In genomic region chr10:128335582-128335981, GRCm38 (mm10) we compare ENCODE assay signal across 8 mouse cellular contexts. TPM values are rescaled to one million over a fixed set of nuclear protein-coding genes. Genes with fewer than 3 reads are reported as not detected.
DNase-seq lines count a peak whose midpoint lies in the region; ATAC-seq and TF ChIP-seq lines count a peak whose summit lies in the region.

No protein-coding gene starts in this region.

- H3K4me1 ChIP-seq in forebrain, embryonic 14.5 days (ENCODE audit: control insufficient read depth, insufficient read depth, low read length): peaks cover 10% of the 10 kb centered on the region
- H3K4me1 ChIP-seq in forebrain, embryonic 16.5 days (replicated peaks; ENCODE audit: control insufficient read depth, insufficient read depth, low read length): peaks cover 23% of the 10 kb centered on the region
- H3K4me1 ChIP-seq in G1E (ENCODE audit: insufficient read depth, low read depth, low read length): peaks cover 60% of the 10 kb centered on the region
- peaks cover 3% of the 10 kb centered on the region; the same call in 1 of the 2 replicates for H3K4me1 ChIP-seq in cerebellum, adult 2 months (ENCODE audit: control insufficient read depth, insufficient read depth, low read length)

- H3K9me3 ChIP-seq in forebrain, embryonic 14.5 days (replicated peaks; ENCODE audit: control insufficient read depth, low read length): no peaks in the 10 kb centered on the region
- H3K9me3 ChIP-seq in forebrain, embryonic 16.5 days (ENCODE audit: control insufficient read depth, low read length): no peaks in the 10 kb centered on the region
- no peaks in the 10 kb centered on the region for H3K9me3 ChIP-seq in G1E (replicated peaks)

- peak; percentile 84 for TF ChIP-seq CTCF in G1E (IDR thresholded peaks at IDR 0.05; ENCODE audit: low read depth, low read length)
- peak; percentile 76; the same call in 1 of the 2 replicates for TF ChIP-seq CTCF in cerebellum, adult 2 months (IDR thresholded peaks at IDR 0.05; ENCODE audit: borderline replicate concordance, insufficient read depth, low read depth, low read length)

- TF ChIP-seq POLR2A in cerebellum, adult 2 months (IDR thresholded peaks at IDR 0.05; ENCODE audit: borderline replicate concordance, insufficient read depth, low read length): no peak

- WGBS in forebrain, embryonic 14.5 days: 0% methylated on average over 4 of the region's 4 CpGs
- 3% methylated on average over 4 of the region's 4 CpGs for WGBS in forebrain, embryonic 16.5 days
- WGBS in cerebellum, adult 2 months: 1% methylated on average over 4 of the region's 4 CpGs

- peaks cover 5% of the 10 kb centered on the region for H3K36me3 ChIP-seq in forebrain, embryonic 14.5 days (ENCODE audit: control insufficient read depth, insufficient read depth, low read length)
- no peaks in the 10 kb centered on the region for H3K36me3 ChIP-seq in forebrain, embryonic 16.5 days (ENCODE audit: control insufficient read depth, insufficient read depth)
- H3K36me3 ChIP-seq in G1E (replicated peaks): peaks cover 15% of the 10 kb centered on the region

- H3K27me3 ChIP-seq in forebrain, embryonic 14.5 days (replicated peaks; ENCODE audit: control insufficient read depth, insufficient read depth, low read length): no peaks in the 10 kb centered on the region
- no peaks in the 10 kb centered on the region for H3K27me3 ChIP-seq in forebrain, embryonic 16.5 days (replicated peaks; ENCODE audit: control insufficient read depth, insufficient read depth, low read length)
- no peaks in the 10 kb centered on the region for H3K27me3 ChIP-seq in G1E (ENCODE audit: insufficient read depth, low read length)
- no peaks in the 10 kb centered on the region for H3K27me3 ChIP-seq in cerebellum, adult 2 months (ENCODE audit: control insufficient read depth, insufficient read depth, low read length)

- H3K4me3 ChIP-seq in forebrain, embryonic 14.5 days (ENCODE audit: low read depth, low read length): no peak overlapping the region
- no peak overlapping the region for H3K4me3 ChIP-seq in forebrain, embryonic 16.5 days (replicated peaks; ENCODE audit: low read length)
- no peak overlapping the region for H3K4me3 ChIP-seq in G1E (ENCODE audit: low read depth, low read length)
- no peak overlapping the region for H3K4me3 ChIP-seq in cerebellum, adult 2 months (replicated peaks; ENCODE audit: insufficient read depth, low read depth, low read length)

- no peak overlapping the region for H3K4me2 ChIP-seq in forebrain, embryonic 14.5 days (ENCODE audit: low read length)
- no peak overlapping the region for H3K4me2 ChIP-seq in forebrain, embryonic 16.5 days (ENCODE audit: low read length)

- peak; percentile 78 for DNase-seq in forebrain, embryonic 14.5 days (ENCODE audit: low spot score)
- DNase-seq in G1E (ENCODE audit: low spot score): no peak
- DNase-seq in cerebellum, adult 2 months: peak; percentile 67 to 78
- DNase-seq in gastrocnemius, postnatal 25 days: peak; percentile 47
- DNase-seq in kidney, postnatal 25 days: peak; percentile 79 to 92
- DNase-seq in lung, postnatal 25 days (ENCODE audit: low spot score): peak; percentile 85
- peak; percentile 77 to 86 for DNase-seq in spleen, postnatal 14 days (ENCODE audit: low spot score in 2 of 2)

- H3K27ac ChIP-seq in forebrain, embryonic 14.5 days (ENCODE audit: low read depth, low read length): no peak overlapping the region
- H3K27ac ChIP-seq in forebrain, embryonic 16.5 days (ENCODE audit: low read length): no peak overlapping the region
- no peak overlapping the region for H3K27ac ChIP-seq in cerebellum, adult 2 months (ENCODE audit: insufficient read depth, low read length)

- no peak for ATAC-seq in forebrain, embryonic 14.5 days
- no peak for ATAC-seq in forebrain, embryonic 16.5 days
- no peak for ATAC-seq in G1E (ENCODE audit: extremely low read depth, insufficient number of reproducible peaks, low FRiP score, poor library complexity, severe bottlenecking)

- H3K9ac ChIP-seq in forebrain, embryonic 14.5 days (ENCODE audit: low read length): no peak overlapping the region
- H3K9ac ChIP-seq in forebrain, embryonic 16.5 days (replicated peaks; ENCODE audit: low read depth, low read length): no peak overlapping the region

RNA-seq across cellular contexts. Expression of gene Cs, which starts 2.0 kb away (rescaled TPM):
- polyA plus RNA-seq in forebrain, embryonic 14.5 days (2014; fragmentation: Nextera tagmentation; extraction: Ambion mirVana): 234 and 243 TPM in 2 replicates
- polyA plus RNA-seq in forebrain, embryonic 16.5 days (2015; fragmentation: Nextera tagmentation; extraction: Ambion mirVana): 247 and 259 TPM in 2 replicates
- 323 and 337 TPM in 2 replicates for total RNA-seq in G1E (2014; fragmentation: Nextera tagmentation)
- 175 and 181 TPM in 2 replicates for total RNA-seq in G1E (2017)
- 21.6 and 56.6 TPM in 2 replicates for polyA plus RNA-seq in G1E (2012)
- polyA plus RNA-seq in cerebellum, adult 2 months (2012; rRNA removed): 251 and 252 TPM in 2 replicates
- 100 to 1,000 TPM; 589 to 611 TPM for total RNA-seq in gastrocnemius, postnatal 25 days (2021)

RNA-seq across cellular contexts. Expression of gene Cnpy2, which starts 13.3 kb away (rescaled TPM):
- 231 and 256 TPM in 2 replicates for polyA plus RNA-seq in forebrain, embryonic 14.5 days (2014; fragmentation: Nextera tagmentation; extraction: Ambion mirVana)
- polyA plus RNA-seq in forebrain, embryonic 16.5 days (2015; fragmentation: Nextera tagmentation; extraction: Ambion mirVana): 190 and 195 TPM in 2 replicates
- 57.9 and 91.2 TPM in 2 replicates for total RNA-seq in G1E (2014; fragmentation: Nextera tagmentation)
- total RNA-seq in G1E (2017): 74.0 and 77.3 TPM in 2 replicates
- 60.5 and 74.4 TPM in 2 replicates for polyA plus RNA-seq in G1E (2012)
- 65.3 and 65.4 TPM in 2 replicates for polyA plus RNA-seq in cerebellum, adult 2 months (2012; rRNA removed)
- 10 to 100 TPM; 45.5 to 47.9 TPM for total RNA-seq in gastrocnemius, postnatal 25 days (2021)

RNA-seq across cellular contexts. Expression of gene Pan2, which starts 32.4 kb away (rescaled TPM):
- 21.4 and 23.2 TPM in 2 replicates for polyA plus RNA-seq in forebrain, embryonic 14.5 days (2014; fragmentation: Nextera tagmentation; extraction: Ambion mirVana)
- 27.8 and 28.5 TPM in 2 replicates for polyA plus RNA-seq in forebrain, embryonic 16.5 days (2015; fragmentation: Nextera tagmentation; extraction: Ambion mirVana)
- total RNA-seq in G1E (2014; fragmentation: Nextera tagmentation) (23.2 and 30.2 TPM in 2 replicates), G1E (2017) (13.8 TPM in 2 replicates)
- polyA plus RNA-seq in G1E (2012): 3.4 and 3.6 TPM in 2 replicates
- 42.6 and 48.5 TPM in 2 replicates for polyA plus RNA-seq in cerebellum, adult 2 months (2012; rRNA removed)
- total RNA-seq in gastrocnemius, postnatal 25 days (2021): 1 to 10 TPM; 5.1 to 5.4 TPM

RNA-seq across cellular contexts. Expression of gene Coq10a, which starts 33.2 kb away (rescaled TPM):
- 22.8 and 26.9 TPM in 2 replicates for polyA plus RNA-seq in forebrain, embryonic 14.5 days (2014; fragmentation: Nextera tagmentation; extraction: Ambion mirVana)
- polyA plus RNA-seq in forebrain, embryonic 16.5 days (2015; fragmentation: Nextera tagmentation; extraction: Ambion mirVana): 32.2 and 32.7 TPM in 2 replicates
- 28.8 and 29.8 TPM in 2 replicates for total RNA-seq in G1E (2014; fragmentation: Nextera tagmentation)
- total RNA-seq in G1E (2017): 24.9 and 27.4 TPM in 2 replicates
- 7.3 and 8.7 TPM in 2 replicates for polyA plus RNA-seq in G1E (2012)
- polyA plus RNA-seq in cerebellum, adult 2 months (2012; rRNA removed): 115 and 117 TPM in 2 replicates
- total RNA-seq in gastrocnemius, postnatal 25 days (2021): 100 to 1,000 TPM; 443 to 454 TPM

RNA-seq across cellular contexts. Expression of gene Il23a, which starts 37.0 kb away (rescaled TPM):
- polyA plus RNA-seq in forebrain, embryonic 14.5 days (2014; fragmentation: Nextera tagmentation; extraction: Ambion mirVana): not detected in 2 replicates
- polyA plus RNA-seq in forebrain, embryonic 16.5 days (2015; fragmentation: Nextera tagmentation; extraction: Ambion mirVana): 0.39 TPM in 1 of 2 replicates, not detected in the other
- total RNA-seq in G1E (2014; fragmentation: Nextera tagmentation) (not detected in 2 replicates), G1E (2017) (0.16 TPM in 1 of 2 replicates, not detected in the other)
- polyA plus RNA-seq in G1E (2012): 0.03 TPM in 1 of 2 replicates, not detected in the other
- polyA plus RNA-seq in cerebellum, adult 2 months (2012; rRNA removed): 1.2 and 1.8 TPM in 2 replicates
- not detected for total RNA-seq in gastrocnemius, postnatal 25 days (2021)
